Mouse (Mus musculus) NIH3T3 (cell line): ENCODE measurements around the gene Timmdc1.
A peak's percentile ranks its signal among the peaks of the same experiment; 100 is the strongest.

Experiments
- DNase-seq: peaks from one replicate; pipeline ENCODE4 v3.0.0-alpha.2; 2012; ENCODE audit warnings: low read depth

Timmdc1 gene

GRCm38 (mm10) chr16:38522129-38523084 is at the start of gene Timmdc1:
TSS of gene Timmdc1 (minus strand) at chr16:38522663.
- DNase-seq: peak; percentile 95

- DNase-seq: no peak
Observed at GRCm38 (mm10) chr16:38571481-38571880, 49.0 kb upstream of the Timmdc1 start.

- peak; percentile 63 for DNase-seq
Observed at GRCm38 (mm10) chr16:38568192-38568591, 45.7 kb upstream of the Timmdc1 start.

GRCm38 (mm10) chr16:38563516-38563915 is 41.1 kb upstream of the Timmdc1 start:
- DNase-seq: peak; percentile 5

GRCm38 (mm10) chr16:38562968-38563327 is 40.5 kb upstream of the Timmdc1 start:
- no peak for DNase-seq

GRCm38 (mm10) chr16:38562131-38562967 is 39.9 kb upstream of the Timmdc1 start:
- peak; percentile 97 for DNase-seq

GRCm38 (mm10) chr16:38558221-38558748 is 35.8 kb upstream of the Timmdc1 start, which contains the start of gene Tmem39a:
TSS of gene Tmem39a (plus strand) at chr16:38558698.
- DNase-seq: no peak

GRCm38 (mm10) chr16:38555988-38556387 is 33.5 kb upstream of the Timmdc1 start:
- no peak for DNase-seq

GRCm38 (mm10) chr16:38549479-38550396 is 27.3 kb upstream of the Timmdc1 start, which contains the start of gene Poglut1:
TSS of gene Poglut1 (minus strand) at chr16:38550258.
- DNase-seq: peak; percentile 84

GRCm38 (mm10) chr16:38548000-38548399 is 25.5 kb upstream of the Timmdc1 start:
- no peak for DNase-seq

GRCm38 (mm10) chr16:38538716-38539380 is 16.4 kb upstream of the Timmdc1 start:
- DNase-seq: no peak

GRCm38 (mm10) chr16:38536544-38537146 is 14.2 kb upstream of the Timmdc1 start:
- DNase-seq: peak; percentile 80

GRCm38 (mm10) chr16:38526264-38526663 is 3.8 kb upstream of the Timmdc1 start:
- DNase-seq: no peak

- peak; percentile 28 for DNase-seq
Observed at GRCm38 (mm10) chr16:38521211-38521987, 1.1 kb downstream of the Timmdc1 start.

GRCm38 (mm10) chr16:38519140-38519539 is 3.3 kb downstream of the Timmdc1 start:
- DNase-seq: peak; percentile 11

GRCm38 (mm10) chr16:38510846-38511245 is 11.6 kb downstream of the Timmdc1 start:
- DNase-seq: no peak

- DNase-seq: peak; percentile 83
Observed at GRCm38 (mm10) chr16:38506041-38506634, 16.3 kb downstream of the Timmdc1 start.

- no peak for DNase-seq
Observed at GRCm38 (mm10) chr16:38503528-38503927, 18.9 kb downstream of the Timmdc1 start.

- DNase-seq: no peak
Observed at GRCm38 (mm10) chr16:38502469-38502868, 20.0 kb downstream of the Timmdc1 start.
